Mouse (Mus musculus): ENCODE measurements at regions not wholly inside any gene's neighbourhood (a gene's known extent, or its start where the extent isn't known, plus 50 kb on each side); places are given as distances from the start of the nearest gene placed in this dataset.
A peak's percentile ranks its signal among the peaks of the same experiment; 100 is the strongest.

GRCm38 (mm10) chr15:62068422-62069160 is 1145.8 kb upstream of the A1bg start:
- no peak for DNase-seq

- no peak for DNase-seq
Observed at GRCm38 (mm10) chr15:62064399-62064798, 1141.6 kb upstream of the A1bg start.

GRCm38 (mm10) chr15:62057449-62057848 is 1134.6 kb upstream of the A1bg start:
- peak; percentile 16 to 17 for DNase-seq

GRCm38 (mm10) chr15:62056889-62057288 is 1134.1 kb upstream of the A1bg start:
- no peak for DNase-seq

GRCm38 (mm10) chr15:62056401-62056800 is 1133.6 kb upstream of the A1bg start:
- DNase-seq: no peak

- DNase-seq: no peak
Observed at GRCm38 (mm10) chr15:62055011-62055410, 1132.2 kb upstream of the A1bg start.

- no peak for DNase-seq
Observed at GRCm38 (mm10) chr15:62053420-62054239, 1130.8 kb upstream of the A1bg start.

- DNase-seq: no peak
Observed at GRCm38 (mm10) chr15:62049416-62049815, 1126.6 kb upstream of the A1bg start.

- DNase-seq: no peak
Observed at GRCm38 (mm10) chr15:62048981-62049380, 1126.2 kb upstream of the A1bg start.

- peak; percentile 17 to 45 for DNase-seq
Observed at GRCm38 (mm10) chr15:62046276-62046675, 1123.5 kb upstream of the A1bg start.

GRCm38 (mm10) chr15:62044654-62045335 is 1122.0 kb upstream of the A1bg start:
- DNase-seq: no peak

GRCm38 (mm10) chr15:62043617-62044392 is 1121.0 kb upstream of the A1bg start:
- DNase-seq: no peak

- no peak for DNase-seq
Observed at GRCm38 (mm10) chr15:62042924-62043504, 1120.2 kb upstream of the A1bg start.

Measured in B cell, adult 2 months (primary cell).